Mouse (Mus musculus): ENCODE results near the gene Sparc.

DNA sequence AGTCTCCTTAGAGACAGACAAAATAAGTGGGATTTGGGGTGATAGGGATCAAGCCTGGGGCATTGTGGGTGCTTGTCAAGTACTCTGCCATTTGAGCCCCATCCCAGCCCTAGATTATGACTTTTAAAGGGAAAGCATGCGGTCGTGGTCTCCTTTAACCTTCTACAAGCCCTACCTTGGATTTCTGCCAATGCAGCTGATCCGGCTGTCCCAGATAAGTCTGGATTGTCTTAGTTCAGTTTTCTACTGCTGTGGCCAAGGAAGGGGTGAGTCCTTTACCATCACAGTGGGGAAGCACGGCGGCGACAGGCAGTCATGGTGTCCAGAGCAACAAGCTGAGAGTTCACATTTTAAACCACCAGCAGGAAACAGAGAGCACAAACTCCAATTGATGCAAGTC, 42.1 kb downstream of the Sparc start:
- TF ChIP-seq POLR2A (IDR thresholded peaks at IDR 0.05; ENCODE audit: insufficient read depth, low read depth, low read length) = no peak
- TF ChIP-seq CTCF (IDR thresholded peaks at IDR 0.05) = no peak

Measured in heart, adult 2 months (tissue).